Mouse (Mus musculus): ENCODE results near the gene Olfr820.
"Not testable (repeated sequence)": the region's sequence is repeated elsewhere in the genome, so short reads cannot be mapped to it uniquely, and the experiment has no call there.

Gene Olfr820

GRCm38 (mm10) chr10:130012321-130012720 lies at the start of gene Olfr820:
TSS of gene Olfr820 (plus strand) at chr10:130012621.
- no peak for DNase-seq

GRCm38 (mm10) chr10:129966232-129966631 lies 46.2 kb upstream of the Olfr820 start:
- not testable (repeated sequence) for DNase-seq

GRCm38 (mm10) chr10:129967166-129967565 lies 45.3 kb upstream of the Olfr820 start, which contains the start of gene Olfr819:
TSS of gene Olfr819 (minus strand) at chr10:129967266.
- DNase-seq: not testable (repeated sequence)

GRCm38 (mm10) chr10:129972994-129973393 lies 39.4 kb upstream of the Olfr820 start:
- DNase-seq: not testable (repeated sequence)

GRCm38 (mm10) chr10:129976040-129976439 lies 36.4 kb upstream of the Olfr820 start, which contains the start of gene Olfr247:
TSS of gene Olfr247 (minus strand) at chr10:129976140.
- not testable (repeated sequence) for DNase-seq

GRCm38 (mm10) chr10:129981867-129982266 lies 30.6 kb upstream of the Olfr820 start:
- not testable (repeated sequence) for DNase-seq

- DNase-seq: not testable (repeated sequence)
Observed at GRCm38 (mm10) chr10:129984962-129985361, 27.5 kb upstream of the Olfr820 start, which contains the start of gene Gm10310. TSS of gene Gm10310 (minus strand) at chr10:129985062.

- DNase-seq: not testable (repeated sequence)
Observed at GRCm38 (mm10) chr10:130004104-130004503, 8.3 kb upstream of the Olfr820 start.

- not testable (repeated sequence) for DNase-seq
Observed at GRCm38 (mm10) chr10:130005366-130005765, 7.1 kb upstream of the Olfr820 start.

- no peak for DNase-seq
Observed at GRCm38 (mm10) chr10:130030048-130030447, 17.6 kb downstream of the Olfr820 start, which contains the start of gene Olfr821. TSS of gene Olfr821 (plus strand) at chr10:130030348.

- DNase-seq: no peak
Observed at GRCm38 (mm10) chr10:130037096-130037495, 24.7 kb downstream of the Olfr820 start.

Measured in thymus, adult 18-20 months (tissue).